Mouse (Mus musculus): ENCODE results near the gene Kcnd1. TPM values are rescaled to one million over a fixed set of nuclear protein-coding genes. Genes with fewer than 3 reads are reported as not detected.
"Not testable (repeated sequence)": the region's sequence is repeated elsewhere in the genome, so short reads cannot be mapped to it uniquely, and the experiment has no call there.

Gene Kcnd1
- polyA plus RNA-seq, 1 experiment from 2014 or later = 2.9 TPM

DNA sequence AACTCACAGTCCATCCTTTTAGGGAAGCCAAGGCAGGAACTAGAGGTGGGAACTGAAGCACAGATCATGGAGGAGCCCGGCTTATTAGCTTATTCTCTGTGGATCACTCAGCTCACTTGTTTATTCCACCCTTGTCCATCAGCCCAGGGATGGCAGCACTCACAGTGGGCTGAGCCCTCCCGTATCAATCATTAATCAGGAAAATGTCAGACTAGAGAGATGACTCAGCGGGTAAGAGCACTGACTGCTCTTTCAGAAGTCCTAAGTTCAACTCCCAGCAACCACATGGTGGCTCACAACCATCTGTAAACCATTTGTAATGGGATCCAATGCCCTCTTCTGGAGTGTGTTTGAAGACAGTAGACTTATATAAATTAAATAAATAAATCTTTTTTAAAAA lies 24.8 kb upstream of the Kcnd1 start:
- Histone ChIP-seq H3K36me3 (replicated peaks) (no peaks in the 10 kb centered on the region; the same call in 1 of the 2 replicates), H3K27me3 (replicated peaks) (no peaks in the 10 kb centered on the region), H3K4me1 (no peaks in the 10 kb centered on the region), H3K9ac (no peak overlapping the region), H3K9me3 (no peaks in the 10 kb centered on the region), H3K4me2 (no peak overlapping the region), H3K27ac (no peak overlapping the region), H3K4me3 (no peak overlapping the region)
- no peak for ATAC-seq (replicated peaks)
- WGBS = 87% methylated on average over 3 of the region's 3 CpGs

DNA sequence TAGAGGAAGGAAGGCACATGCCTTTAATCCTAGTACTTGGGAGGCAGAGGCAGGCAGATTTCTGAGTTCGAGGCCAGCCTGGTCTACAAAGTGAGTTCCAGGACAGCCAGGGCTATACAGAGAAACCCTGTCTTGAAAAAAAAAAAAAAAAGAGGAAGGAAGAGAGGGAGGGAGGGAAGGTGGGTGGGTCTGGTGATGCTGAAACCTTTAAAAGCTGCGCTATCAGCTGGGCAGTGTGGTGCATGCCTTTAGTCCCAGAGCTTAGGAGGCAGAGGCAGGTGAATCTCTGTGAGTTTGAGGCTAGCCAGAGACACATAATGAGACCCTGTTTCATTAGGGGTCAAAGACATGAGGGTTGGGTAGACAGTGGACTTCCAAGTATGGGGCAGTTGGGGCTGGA lies 19.9 kb upstream of the Kcnd1 start:
- H3K9ac ChIP-seq; H3K4me2 ChIP-seq; H3K27me3 ChIP-seq (replicated peaks); H3K4me1 ChIP-seq; H3K36me3 ChIP-seq (replicated peaks); ATAC-seq (replicated peaks); H3K4me3 ChIP-seq; H3K9me3 ChIP-seq; H3K27ac ChIP-seq: not testable (repeated sequence)
- WGBS = 93% methylated on average over 2 of the region's 2 CpGs

DNA sequence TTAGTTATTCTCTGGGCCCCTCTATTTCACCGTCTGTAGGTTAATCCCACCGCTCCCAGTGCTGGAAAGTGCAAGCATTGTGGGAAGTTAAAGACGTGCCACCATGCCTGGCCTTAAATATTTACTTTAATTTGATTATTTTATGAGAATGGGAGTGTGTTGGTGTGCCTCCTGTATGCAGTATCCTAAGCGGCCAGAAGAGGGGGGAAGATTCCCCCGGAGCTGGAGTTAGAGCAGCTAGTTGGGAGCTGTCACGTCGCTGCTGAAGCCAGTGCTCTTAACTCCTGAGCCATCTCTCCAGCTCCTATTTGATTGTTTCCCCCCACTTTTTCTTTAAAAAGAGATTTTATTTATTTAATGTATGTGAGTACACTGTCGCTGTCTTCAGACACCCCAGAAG lies 7.1 kb upstream of the Kcnd1 start:
- not testable (repeated sequence) for H3K36me3 ChIP-seq (replicated peaks); H3K27me3 ChIP-seq (replicated peaks); H3K4me2 ChIP-seq; ATAC-seq (replicated peaks); H3K9me3 ChIP-seq; H3K9ac ChIP-seq; H3K27ac ChIP-seq; H3K4me3 ChIP-seq; H3K4me1 ChIP-seq
- WGBS = 55% methylated on average over 8 of the region's 8 CpGs

DNA sequence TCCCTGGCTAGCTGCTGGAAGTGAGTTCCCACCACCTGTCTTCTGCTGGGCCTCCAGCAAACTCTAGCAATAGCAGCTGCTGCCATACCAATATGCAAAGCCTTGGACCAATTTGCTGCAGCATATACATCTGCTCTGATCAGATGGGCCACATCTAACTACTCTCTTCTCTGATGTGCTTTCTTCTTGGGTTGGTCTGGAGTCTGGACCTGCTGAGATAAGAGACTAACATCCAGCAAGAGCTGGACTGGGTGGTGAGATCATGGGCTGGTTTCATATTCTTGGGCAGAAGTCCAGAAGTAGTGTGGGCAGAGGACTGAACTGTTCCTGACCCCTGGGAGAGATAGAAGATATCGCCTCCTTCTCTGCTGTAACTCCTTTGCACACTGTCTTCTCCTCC lies 15.1 kb downstream of the Kcnd1 start:
- 60% methylated on average over 1 of the region's 1 CpGs for WGBS
- Histone ChIP-seq H3K9me3 (no peaks in the 10 kb centered on the region), H3K9ac (no peak overlapping the region), H3K4me3 (no peak overlapping the region), H3K4me1 (no peaks in the 10 kb centered on the region), H3K27me3 (replicated peaks) (no peaks in the 10 kb centered on the region), H3K36me3 (replicated peaks) (no peaks in the 10 kb centered on the region), H3K27ac (no peak overlapping the region), H3K4me2 (no peak overlapping the region)
- ATAC-seq (replicated peaks) = no peak

DNA sequence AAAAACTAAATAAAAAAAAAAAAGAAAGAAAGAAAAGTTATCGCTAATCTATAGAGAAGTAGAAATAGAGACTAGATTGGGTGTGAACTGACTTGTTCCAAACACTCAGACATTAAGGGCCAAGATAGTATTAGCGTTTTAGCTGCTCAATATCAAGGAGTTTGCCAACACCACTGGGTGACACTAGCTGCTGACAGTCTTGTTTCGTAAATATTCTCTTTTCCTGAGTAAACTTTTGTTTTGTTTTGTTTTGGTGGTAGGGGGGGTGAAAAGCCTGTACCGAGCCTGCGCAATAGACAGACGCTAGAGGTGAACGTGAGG lies 18.7 kb downstream of the Kcnd1 start:
- no peak overlapping the region; the same call in none of the 2 replicates for H3K27ac ChIP-seq
- H3K9me3 ChIP-seq = no peaks in the 10 kb centered on the region
- no peak overlapping the region for H3K9ac ChIP-seq
- peaks cover 28% of the 10 kb centered on the region for H3K4me1 ChIP-seq
- H3K36me3 ChIP-seq (replicated peaks) = no peaks in the 10 kb centered on the region
- no peaks in the 10 kb centered on the region for H3K27me3 ChIP-seq (replicated peaks)
- WGBS = 22% methylated on average over 7 of the region's 7 CpGs
- no peak for ATAC-seq (replicated peaks)
- H3K4me2 ChIP-seq = peak overlapping the region; percentile 64
- peak overlapping the region; percentile 77 for H3K4me3 ChIP-seq

DNA sequence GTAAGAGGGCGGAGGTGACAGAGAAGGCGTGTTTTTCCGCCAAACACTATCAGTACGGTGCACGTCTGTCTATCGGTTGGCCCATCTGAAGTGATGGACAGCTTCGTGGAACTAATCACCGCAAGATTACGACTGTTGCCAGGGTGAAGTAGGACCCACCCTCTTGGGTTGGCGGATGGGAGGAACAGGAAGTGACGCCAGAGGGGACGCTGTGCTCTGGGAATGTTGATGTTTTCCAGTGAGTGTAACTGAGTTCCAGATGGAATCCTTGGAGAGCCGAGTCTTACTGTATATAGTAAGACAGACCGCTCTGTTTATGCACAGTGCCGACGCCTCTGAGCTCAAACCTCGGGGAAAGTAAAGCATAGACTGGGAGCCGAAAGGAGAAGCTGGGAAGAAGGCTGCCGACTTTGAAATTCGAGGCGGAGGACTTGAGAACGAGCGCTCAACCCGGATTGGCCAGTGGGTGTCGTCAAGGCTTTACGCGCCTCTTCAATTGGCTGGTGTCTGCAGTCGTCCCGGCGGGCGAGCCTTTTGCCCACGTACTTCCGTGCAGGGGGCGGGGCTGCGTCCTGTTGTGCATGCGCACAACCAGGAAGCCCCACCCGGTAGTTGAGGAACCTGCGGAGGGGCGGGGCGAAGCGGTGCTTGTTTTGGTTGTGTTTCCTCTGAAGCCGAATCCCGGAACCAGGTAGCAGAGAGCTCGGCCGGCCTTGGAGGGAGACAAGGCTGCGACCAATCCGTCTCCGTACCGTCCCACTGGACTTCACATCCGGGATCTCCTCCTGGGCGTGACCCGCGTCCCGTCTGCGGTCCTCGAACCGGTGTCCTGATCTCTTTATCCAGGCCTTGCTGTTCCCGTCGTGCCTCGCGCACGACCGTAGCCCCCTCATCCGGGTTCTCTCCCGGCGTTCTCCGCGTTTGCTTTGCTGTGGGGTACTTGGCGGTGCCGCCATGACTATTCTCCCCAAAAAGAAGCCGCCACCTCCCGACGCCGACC lies 19.4 kb downstream of the Kcnd1 start, which contains the start of gene Otud5:
Otud5 (plus strand) TSS at position 202 of the 1,000 bp plus-strand sequence.
- 18% methylated on average over 73 of the region's 74 CpGs for WGBS
- Histone ChIP-seq H3K9ac (peak within 1 kb of the TSS; percentile 75), H3K27me3 (replicated peaks) (no peaks in the 10 kb centered on the region), H3K9me3 (no peaks in the 10 kb centered on the region), H3K4me1 (peaks cover 30% of the 10 kb centered on the region), H3K36me3 (replicated peaks) (no peaks in the 10 kb centered on the region), H3K27ac (peak within 1 kb of the TSS; percentile 91), H3K4me2 (peak within 1 kb of the TSS; percentile 64), H3K4me3 (peak within 1 kb of the TSS; percentile 77)
- ATAC-seq (replicated peaks) = peak; percentile 98

DNA sequence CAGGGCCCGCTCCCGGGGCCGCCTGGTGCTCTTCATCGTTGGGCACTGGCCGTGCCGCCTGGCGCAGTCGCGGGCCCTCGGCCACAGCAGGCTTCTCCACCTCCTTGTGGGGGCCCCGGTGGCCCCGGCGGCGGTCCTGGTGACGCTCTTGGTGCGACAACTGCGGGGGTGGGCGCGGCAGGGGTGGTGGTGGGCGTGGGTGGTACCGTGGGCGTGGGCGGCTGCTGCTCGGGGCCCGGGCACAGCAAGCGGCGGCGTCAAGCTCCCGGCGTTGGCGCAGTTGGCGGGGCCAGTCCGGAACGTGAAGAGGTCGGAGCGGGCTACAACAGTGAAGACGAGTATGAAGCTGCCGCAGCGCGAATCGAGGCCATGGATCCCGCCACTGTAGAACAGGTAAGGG lies 20.2 kb downstream of the Kcnd1 start:
- no peaks in the 10 kb centered on the region for H3K9me3 ChIP-seq
- peak overlapping the region; percentile 64 for H3K4me2 ChIP-seq
- H3K27me3 ChIP-seq (replicated peaks) = no peaks in the 10 kb centered on the region
- peak overlapping the region; percentile 91 for H3K27ac ChIP-seq
- peaks cover 30% of the 10 kb centered on the region for H3K4me1 ChIP-seq
- peak overlapping the region; percentile 75 for H3K9ac ChIP-seq
- no peak for ATAC-seq (replicated peaks)
- H3K4me3 ChIP-seq = peak overlapping the region; percentile 77
- no peaks in the 10 kb centered on the region for H3K36me3 ChIP-seq (replicated peaks)
- 14% methylated on average over 41 of the region's 42 CpGs for WGBS

DNA sequence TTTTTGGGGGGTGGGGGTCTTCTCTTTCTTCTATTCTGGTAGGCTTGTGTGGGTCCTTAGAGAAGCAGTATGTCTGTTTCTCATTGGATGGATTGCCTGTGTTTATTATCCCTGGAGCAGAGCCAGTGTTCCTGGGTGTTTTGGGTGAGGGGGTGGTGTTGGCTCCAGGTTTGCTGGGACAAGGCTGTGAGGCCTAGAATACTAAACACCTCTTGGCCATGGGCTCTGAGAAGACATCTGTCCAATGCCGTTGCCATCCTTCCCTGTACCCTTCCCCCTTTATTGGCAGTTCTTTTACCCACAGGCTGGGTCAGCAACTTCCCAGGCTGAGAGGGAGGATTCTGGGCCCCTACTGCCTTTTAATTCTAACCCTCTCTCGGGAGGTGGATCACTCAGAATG lies 25.8 kb downstream of the Kcnd1 start:
- peaks cover 28% of the 10 kb centered on the region for H3K4me1 ChIP-seq
- ATAC-seq (replicated peaks) = no peak
- WGBS = 67% methylated on average over 2 of the region's 2 CpGs
- H3K27ac ChIP-seq = no peak overlapping the region
- no peaks in the 10 kb centered on the region for H3K27me3 ChIP-seq (replicated peaks)
- H3K9me3 ChIP-seq = no peaks in the 10 kb centered on the region
- no peak overlapping the region for H3K9ac ChIP-seq
- H3K4me2 ChIP-seq = no peak overlapping the region
- no peak overlapping the region for H3K4me3 ChIP-seq
- no peaks in the 10 kb centered on the region for H3K36me3 ChIP-seq (replicated peaks)

DNA sequence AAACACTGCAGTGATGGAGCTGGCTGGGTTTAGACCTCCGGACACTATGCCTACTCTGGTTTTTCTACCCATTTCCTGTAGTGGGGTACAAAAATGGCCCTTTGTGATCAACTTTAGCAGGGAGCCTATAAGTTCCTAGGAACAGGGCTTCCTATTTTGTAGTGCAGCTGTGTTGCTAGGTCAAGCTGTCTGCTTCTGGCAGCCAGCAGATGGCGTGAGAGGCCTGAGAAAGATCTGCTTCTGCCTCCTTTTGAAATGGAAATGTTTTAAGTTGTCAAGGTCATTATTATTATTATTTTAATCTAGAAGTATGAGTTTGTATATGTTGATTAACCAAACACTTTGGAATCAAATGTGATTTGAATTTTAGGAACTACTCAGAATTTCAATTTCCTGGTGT lies 32.5 kb downstream of the Kcnd1 start:
- Histone ChIP-seq H3K4me1 (no peaks in the 10 kb centered on the region), H3K9ac (no peak overlapping the region), H3K9me3 (no peaks in the 10 kb centered on the region), H3K4me3 (no peak overlapping the region), H3K27me3 (replicated peaks) (no peaks in the 10 kb centered on the region), H3K36me3 (replicated peaks) (no peaks in the 10 kb centered on the region), H3K27ac (no peak overlapping the region), H3K4me2 (no peak overlapping the region)
- 45% methylated on average over 2 of the region's 2 CpGs for WGBS
- no peak for ATAC-seq (replicated peaks)

DNA sequence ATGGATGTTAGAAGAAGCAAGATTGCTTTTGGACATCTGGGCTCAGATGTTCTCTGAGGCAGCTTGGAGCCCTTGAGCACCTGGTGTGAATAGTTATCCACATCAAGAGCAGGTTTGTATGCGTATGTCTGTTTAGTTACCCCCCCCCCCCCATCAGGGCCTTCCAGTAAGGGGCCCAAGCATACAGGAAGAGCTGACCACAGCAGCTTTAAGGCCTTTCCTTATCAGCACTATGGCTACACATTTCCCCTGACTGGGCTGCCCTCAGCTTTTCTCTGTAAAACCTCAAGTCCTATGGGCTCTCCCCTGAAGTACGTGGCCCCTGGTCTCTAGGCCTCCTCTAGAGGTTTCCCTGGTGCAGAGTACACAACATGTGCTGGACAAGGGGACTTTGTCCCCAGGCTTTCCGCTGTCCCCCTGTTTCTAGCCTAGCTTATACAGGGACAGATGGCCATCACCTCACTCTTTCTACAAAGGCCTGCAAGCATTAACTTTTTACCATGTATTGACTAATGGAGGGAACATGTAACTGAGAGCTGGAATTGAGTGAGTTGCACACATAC lies 37.2 kb downstream of the Kcnd1 start:
- Histone ChIP-seq H3K36me3 (replicated peaks) (no peaks in the 10 kb centered on the region), H3K4me3 (no peak overlapping the region), H3K27me3 (replicated peaks) (no peaks in the 10 kb centered on the region), H3K4me2 (no peak overlapping the region), H3K4me1 (no peaks in the 10 kb centered on the region), H3K9ac (no peak overlapping the region), H3K27ac (no peak overlapping the region), H3K9me3 (no peaks in the 10 kb centered on the region)
- 87% methylated on average over 3 of the region's 3 CpGs for WGBS
- no peak for ATAC-seq (replicated peaks)

DNA sequence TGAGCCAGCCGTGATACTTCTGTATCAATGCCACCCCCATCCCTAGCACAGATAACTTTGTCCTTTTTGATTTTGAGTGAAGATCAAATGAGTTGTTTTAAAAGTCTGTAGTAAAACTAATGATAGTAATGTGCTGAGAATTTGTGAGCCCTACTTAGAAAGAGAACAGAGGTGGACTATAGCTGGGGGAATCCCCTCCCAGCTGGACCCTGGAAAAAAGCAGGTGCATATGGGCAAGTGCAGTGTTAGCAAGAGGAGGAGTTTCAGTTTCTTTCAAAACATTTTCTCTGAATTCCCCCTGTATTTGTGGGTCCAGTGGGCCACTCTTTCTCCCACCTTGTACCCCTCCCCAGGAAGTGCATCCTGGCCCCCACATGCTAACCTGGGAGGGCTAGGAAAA lies 41.1 kb downstream of the Kcnd1 start:
- 84% methylated on average over 1 of the region's 1 CpGs for WGBS
- Histone ChIP-seq H3K36me3 (replicated peaks) (no peaks in the 10 kb centered on the region), H3K4me2 (no peak overlapping the region), H3K27me3 (replicated peaks) (no peaks in the 10 kb centered on the region), H3K9me3 (no peaks in the 10 kb centered on the region), H3K27ac (no peak overlapping the region), H3K9ac (no peak overlapping the region), H3K4me1 (no peaks in the 10 kb centered on the region), H3K4me3 (no peak overlapping the region)
- no peak for ATAC-seq (replicated peaks)

DNA sequence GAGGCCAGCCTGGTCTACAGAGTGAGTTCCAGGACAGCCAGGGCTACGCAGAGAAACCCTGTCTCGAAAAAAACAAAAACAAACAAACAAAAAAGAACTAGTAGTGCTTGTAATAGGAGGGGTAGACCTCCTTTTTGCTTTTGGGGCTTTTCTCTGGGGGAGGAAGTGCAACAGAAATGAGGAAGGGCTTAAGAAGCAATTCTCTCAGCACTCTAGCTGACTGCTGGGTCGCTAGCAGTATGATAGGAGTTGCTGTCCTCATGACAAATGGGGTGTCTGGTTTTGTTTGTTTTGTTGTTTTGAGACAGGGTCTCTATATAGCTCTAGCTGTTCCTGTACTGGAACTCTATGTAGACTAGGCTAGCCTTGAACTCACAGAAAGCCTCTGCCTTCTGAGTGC lies 42.5 kb downstream of the Kcnd1 start:
- WGBS = 80% methylated on average over 3 of the region's 3 CpGs
- no peak overlapping the region for H3K4me2 ChIP-seq
- H3K4me1 ChIP-seq = no peaks in the 10 kb centered on the region
- H3K9me3 ChIP-seq = no peaks in the 10 kb centered on the region
- no peak overlapping the region for H3K4me3 ChIP-seq
- ATAC-seq (replicated peaks) = no peak
- no peak overlapping the region for H3K27ac ChIP-seq
- H3K9ac ChIP-seq = no peak overlapping the region
- H3K27me3 ChIP-seq (replicated peaks) = no peaks in the 10 kb centered on the region
- H3K36me3 ChIP-seq (replicated peaks) = no peaks in the 10 kb centered on the region

DNA sequence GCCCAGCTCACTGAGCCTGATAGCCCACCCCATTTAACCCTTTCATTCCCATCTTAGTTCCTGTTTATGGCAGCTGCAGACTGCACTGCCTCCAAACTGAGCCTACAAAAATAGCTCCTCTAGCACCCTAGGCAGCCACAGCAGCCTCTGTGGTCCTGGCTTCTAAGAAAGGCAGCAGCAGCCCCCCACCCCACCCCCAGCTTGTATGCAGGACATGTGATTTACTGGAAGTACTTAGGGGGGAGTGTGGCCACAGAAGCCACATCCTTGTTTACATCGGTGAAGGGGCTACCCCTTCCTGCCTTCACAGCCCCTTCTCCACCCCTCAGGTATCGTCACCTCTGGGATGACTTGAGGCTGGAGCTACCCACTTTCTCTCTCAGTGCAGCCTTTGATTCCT lies 43.3 kb downstream of the Kcnd1 start:
- H3K27ac ChIP-seq = no peak overlapping the region
- no peaks in the 10 kb centered on the region for H3K9me3 ChIP-seq
- 73% methylated on average over 2 of the region's 2 CpGs for WGBS
- H3K4me1 ChIP-seq = no peaks in the 10 kb centered on the region
- ATAC-seq (replicated peaks) = no peak
- H3K4me2 ChIP-seq = no peak overlapping the region
- no peak overlapping the region for H3K9ac ChIP-seq
- no peaks in the 10 kb centered on the region for H3K36me3 ChIP-seq (replicated peaks)
- H3K27me3 ChIP-seq (replicated peaks) = no peaks in the 10 kb centered on the region
- no peak overlapping the region for H3K4me3 ChIP-seq
